Mouse (Mus musculus) forebrain, embryonic 11.5 days (tissue): ENCODE data around the gene Pofut2. TPM values are rescaled to one million over a fixed set of nuclear protein-coding genes. Genes with fewer than 3 reads are reported as not detected.

Source experiments
- ATAC-seq: fragments of 200-750 bp; cut with Nextera tagmentation; replicated peaks from 2 replicates; pipeline ENCODE4 v1.8.0; 2017; ENCODE audit warnings: moderate TSS enrichment; ENCODE audit not compliant: low FRiP score
- DNase-seq: peaks from one replicate; pipeline ENCODE4 v3.0.0-alpha.2; 2017; ENCODE audit warnings: low spot score
- H3K27ac ChIP-seq: fragments of 300-500 bp; sonication (generic); 2 replicates; pipeline ENCODE4 v1.5.1; 2014; ENCODE audit warnings: low read depth, low read length
- H3K27me3 ChIP-seq: fragments of 300-500 bp; sonication (generic); 2 replicates; pipeline ENCODE4 v1.6.1; 2014; ENCODE audit warnings: mild to moderate bottlenecking, low read length, mixed read lengths; ENCODE audit not compliant: control insufficient read depth, insufficient read depth
- H3K36me3 ChIP-seq: fragments of 300-500 bp; sonication (generic); 2 replicates; pipeline ENCODE4 v1.6.1; 2014; ENCODE audit warnings: mild to moderate bottlenecking, low read length, moderate library complexity, mixed read lengths; ENCODE audit not compliant: control insufficient read depth, insufficient read depth
- H3K4me1 ChIP-seq: fragments of 300-500 bp; sonication (generic); replicated peaks from 2 replicates; pipeline ENCODE4 v1.6.1; 2014; ENCODE audit warnings: low read length, mixed read lengths; ENCODE audit not compliant: control insufficient read depth, insufficient read depth
- H3K4me2 ChIP-seq: fragments of 300-500 bp; sonication (generic); 2 replicates; pipeline ENCODE4 v1.6.1; 2014; ENCODE audit warnings: low read depth, mild to moderate bottlenecking, low read length, moderate library complexity, mixed read lengths; ENCODE audit not compliant: severe bottlenecking
- H3K4me3 ChIP-seq: fragments of 300-500 bp; sonication (generic); 2 replicates; pipeline ENCODE4 v1.5.1; 2014; ENCODE audit warnings: low read depth, low read length
- H3K9ac ChIP-seq: fragments of 300-500 bp; sonication (generic); 2 replicates; pipeline ENCODE4 v1.6.1; 2014; ENCODE audit warnings: low read length
- H3K9me3 ChIP-seq: fragments of 300-500 bp; sonication (generic); 2 replicates; pipeline ENCODE4 v1.6.1; 2016; ENCODE audit warnings: low read length, mixed read lengths; ENCODE audit not compliant: control insufficient read depth
- WGBS: fragments of 180-500 bp; shearing (Covaris S2); extraction: QIAGEN DNeasy Blood & Tissue Kit; methylation state at CpG from one replicate; pipeline ENCODE4 v1.1.7; 2014; 5-methylcytosine and 5-hydroxymethylcytosine counted together
- polyA plus RNA-seq: library from polyadenylated mRNA; unstranded; fragments of >200 nt; fragmentation: Nextera tagmentation; extraction: Ambion mirVana; gene quantifications from 2 replicates; pipeline ENCODE4 v1.2.1, GENCODE M21; 2014

Pofut2 gene
- polyA plus RNA-seq, 1 experiment from 2014 or later: 67.0 TPM

DNA sequence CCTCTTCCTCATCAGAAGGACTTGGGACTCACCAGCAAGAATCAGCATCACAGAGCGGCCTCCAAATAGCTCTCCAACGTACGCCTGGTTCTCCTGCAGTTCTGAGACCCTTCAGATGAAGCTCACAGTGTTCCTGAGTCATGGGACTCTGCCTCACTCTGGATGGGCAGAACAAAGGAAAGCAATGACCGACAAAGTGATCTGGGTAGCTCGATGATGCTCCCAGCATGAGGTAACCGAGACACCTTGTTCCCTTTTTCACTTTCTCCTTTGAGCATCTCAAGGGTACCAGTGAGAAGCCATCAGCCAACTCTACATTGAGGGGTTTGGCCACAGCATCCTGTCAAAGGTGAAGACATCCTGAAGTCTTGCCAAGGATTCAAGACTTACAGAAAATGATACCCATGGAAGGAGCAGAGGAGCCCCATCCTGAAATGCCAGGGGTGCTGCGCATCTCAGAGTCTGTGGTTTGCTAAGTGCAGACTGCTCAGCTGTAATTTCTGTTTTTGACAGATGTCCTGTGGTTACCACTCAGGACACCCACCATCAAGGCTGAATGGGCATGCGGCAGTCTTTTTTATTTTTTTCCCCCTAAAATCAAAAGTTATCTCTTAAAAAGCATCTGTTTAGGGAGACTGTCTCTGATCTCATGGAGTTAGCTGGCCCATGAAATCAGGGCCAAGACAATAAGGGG, 32.9 kb upstream of the Pofut2 start:
- Histone ChIP-seq H3K27me3 (no peaks in the 10 kb centered on the region), H3K9ac (no peak overlapping the region), H3K27ac (no peak overlapping the region), H3K4me2 (no peak overlapping the region), H3K36me3 (no peaks in the 10 kb centered on the region), H3K9me3 (no peaks in the 10 kb centered on the region), H3K4me3 (no peak overlapping the region), H3K4me1 (no peaks in the 10 kb centered on the region)
- DNase-seq: no peak
- 87% methylated on average over 8 of the region's 8 CpGs for WGBS
- ATAC-seq: no peak

- Histone ChIP-seq H3K27ac (no peak overlapping the region), H3K9me3 (no peaks in the 10 kb centered on the region), H3K4me2 (no peak overlapping the region), H3K9ac (no peak overlapping the region), H3K36me3 (no peaks in the 10 kb centered on the region), H3K4me3 (no peak overlapping the region), H3K4me1 (no peaks in the 10 kb centered on the region), H3K27me3 (no peaks in the 10 kb centered on the region)
- ATAC-seq (no peak), DNase-seq (no peak)
- 67% methylated on average over 8 of the region's 8 CpGs for WGBS
Observed at GRCm38 (mm10) chr10:77226691-77227367, 32.2 kb upstream of the Pofut2 start.

- Histone ChIP-seq H3K36me3 (no peaks in the 10 kb centered on the region), H3K4me3 (no peak overlapping the region), H3K9ac (no peak overlapping the region), H3K4me1 (no peaks in the 10 kb centered on the region), H3K27ac (no peak overlapping the region), H3K9me3 (no peaks in the 10 kb centered on the region), H3K4me2 (no peak overlapping the region), H3K27me3 (no peaks in the 10 kb centered on the region)
- ATAC-seq: no peak
- 84% methylated on average over 6 of the region's 6 CpGs for WGBS
- no peak for DNase-seq
Observed at GRCm38 (mm10) chr10:77227368-77227723, 31.7 kb upstream of the Pofut2 start.

- no peaks in the 10 kb centered on the region for H3K27me3 ChIP-seq
- H3K4me1 ChIP-seq: no peaks in the 10 kb centered on the region
- H3K27ac ChIP-seq: no peak overlapping the region
- ATAC-seq (no peak), DNase-seq (no peak)
- 82% methylated on average over 13 of the region's 13 CpGs for WGBS
- no peak overlapping the region for H3K4me3 ChIP-seq
- H3K9me3 ChIP-seq: no peaks in the 10 kb centered on the region
- H3K9ac ChIP-seq: no peak overlapping the region
- no peaks in the 10 kb centered on the region for H3K36me3 ChIP-seq
- H3K4me2 ChIP-seq: no peak overlapping the region
Observed at GRCm38 (mm10) chr10:77229609-77230595, 29.1 kb upstream of the Pofut2 start.

- Histone ChIP-seq H3K4me2 (no peak overlapping the region), H3K9ac (no peak overlapping the region), H3K27ac (no peak overlapping the region), H3K4me3 (no peak overlapping the region), H3K9me3 (no peaks in the 10 kb centered on the region), H3K36me3 (no peaks in the 10 kb centered on the region), H3K27me3 (no peaks in the 10 kb centered on the region), H3K4me1 (no peaks in the 10 kb centered on the region)
- ATAC-seq: no peak
- DNase-seq: no peak
- 76% methylated on average over 16 of the region's 16 CpGs for WGBS
Observed at GRCm38 (mm10) chr10:77231861-77232755, 26.9 kb upstream of the Pofut2 start.

- no peak overlapping the region for H3K4me2 ChIP-seq
- DNase-seq (no peak), ATAC-seq (no peak)
- no peaks in the 10 kb centered on the region for H3K36me3 ChIP-seq
- H3K27ac ChIP-seq: no peak overlapping the region
- WGBS: 80% methylated on average over 1 of the region's 1 CpGs
- H3K4me3 ChIP-seq: no peak overlapping the region
- no peaks in the 10 kb centered on the region for H3K4me1 ChIP-seq
- no peak overlapping the region for H3K9ac ChIP-seq
- H3K27me3 ChIP-seq: no peaks in the 10 kb centered on the region
- no peaks in the 10 kb centered on the region for H3K9me3 ChIP-seq
Observed at GRCm38 (mm10) chr10:77233230-77233629, 25.8 kb upstream of the Pofut2 start.

- Histone ChIP-seq H3K27ac (no peak overlapping the region), H3K9me3 (no peaks in the 10 kb centered on the region), H3K4me1 (no peaks in the 10 kb centered on the region), H3K36me3 (no peaks in the 10 kb centered on the region), H3K4me2 (no peak overlapping the region), H3K27me3 (no peaks in the 10 kb centered on the region), H3K9ac (no peak overlapping the region), H3K4me3 (no peak overlapping the region)
- WGBS: 81% methylated on average over 12 of the region's 12 CpGs
- ATAC-seq (no peak), DNase-seq (no peak)
Observed at GRCm38 (mm10) chr10:77234991-77235616, 23.9 kb upstream of the Pofut2 start.
